Mouse (Mus musculus) inflammation-experienced regulatory T-cells (primary cell): Measurements from ENCODE around the gene Ttc16. TPM values are rescaled to one million over a fixed set of nuclear protein-coding genes. Genes with fewer than 3 reads are reported as not detected.

Experiments used
- polyA plus RNA-seq, 2 experiments: library from polyadenylated mRNA; unstranded; fragments of 100-300 nt; shearing (Covaris generic); gene quantifications; one replicate each; pipeline ENCODE4 v1.2.1; 2017

The Ttc16 gene
- polyA plus RNA-seq, result 1 to 10 TPM in 1 of 2 experiments, under 1 TPM in 1; 0.67 to 1.6 TPM

GRCm38 (mm10) chr2:32775359-32776074, at the start of gene Ttc16, which contains the start of gene Ptrh1:
TSS of gene Ttc16 (minus strand) at chr2:32775633.
TSS of gene Ptrh1 (plus strand) at chr2:32775786.

GRCm38 (mm10) chr2:32784048-32784681, 8.7 kb upstream of the Ttc16 start, which contains the start of gene Cfap157:
TSS of gene Cfap157 (minus strand) at chr2:32784428.

DNA sequence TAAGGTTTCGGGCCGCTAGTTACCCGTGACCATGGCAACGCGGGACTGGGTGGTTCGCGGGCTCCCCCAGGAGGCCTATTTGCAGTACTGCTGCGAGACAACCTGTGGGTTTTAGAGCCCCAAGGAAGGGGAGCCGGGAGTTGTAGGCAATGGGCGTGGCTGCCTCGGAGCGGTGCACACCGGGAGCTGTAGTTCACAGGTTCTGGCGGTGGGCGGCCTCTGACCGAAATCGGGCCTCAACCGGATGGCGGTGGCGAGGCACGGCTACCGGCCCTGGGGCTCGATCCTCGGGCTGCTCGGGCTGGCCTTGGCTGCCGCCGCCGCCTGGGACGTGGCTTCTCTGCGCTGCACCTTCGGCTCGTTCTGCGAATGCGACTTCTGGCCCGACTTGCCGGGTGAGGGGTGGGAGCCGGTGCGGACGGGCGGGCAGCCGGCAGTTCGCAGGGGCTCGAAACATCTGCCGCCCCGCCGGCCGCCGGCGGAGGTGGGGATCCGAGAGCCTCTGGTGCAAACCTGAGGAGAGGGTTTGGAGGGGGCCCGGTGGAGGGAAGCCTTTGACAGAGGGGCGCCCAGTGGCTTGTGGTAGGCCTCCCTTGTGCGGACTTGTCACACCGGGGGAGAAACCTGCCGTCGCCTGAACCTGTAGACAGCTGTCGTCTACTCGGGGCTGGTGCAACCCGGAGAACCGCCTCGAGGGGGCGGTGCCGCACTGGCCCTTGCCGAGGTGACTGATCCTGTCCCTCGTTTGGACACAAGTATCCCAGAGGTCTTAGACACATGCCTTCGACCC, 18.2 kb downstream of the Ttc16 start, which contains the start of gene Tor2a:
Gene Tor2a, plus strand, starts transcription at position 179 of the 790 bp plus-strand sequence.

GRCm38 (mm10) chr2:32740916-32741272, 34.5 kb downstream of the Ttc16 start, which contains the start of gene 6330409D20Rik:
TSS of gene 6330409D20Rik (minus strand) at chr2:32741016.

GRCm38 (mm10) chr2:32720681-32721229, 54.7 kb downstream of the Ttc16 start, which contains the start of gene Sh2d3c:
TSS of gene Sh2d3c (plus strand) at chr2:32721055.

GRCm38 (mm10) chr2:32712934-32713817, 62.3 kb downstream of the Ttc16 start, which contains the start of gene Cdk9:
TSS of gene Cdk9 (minus strand) at chr2:32713076.

Other genes starting within 250 kb of the Ttc16 start
- 100 to 1,000 TPM; 112 to 232 TPM for gene Fam102a, start 240.3 kb downstream of the Ttc16 start, polyA plus RNA-seq
- 100 to 1,000 TPM in 1 of 2 experiments, 10 to 100 TPM in 1; 73.9 to 113 TPM for gene Dpm2, start 204.8 kb downstream of the Ttc16 start, polyA plus RNA-seq
- gene Pip5kl1, start 200.8 kb downstream of the Ttc16 start, polyA plus RNA-seq, result 1 to 10 TPM in 1 of 2 experiments, under 1 TPM in 1; 0.27 to 1.9 TPM
- gene 9430097D07Rik, start 199.9 kb downstream of the Ttc16 start, polyA plus RNA-seq, result under 1 TPM in 1 of 2 experiments, not detected in 1; 0.94 TPM
- 10 to 100 TPM; 32.7 to 45.6 TPM for gene St6galnac4, start 188.5 kb downstream of the Ttc16 start, polyA plus RNA-seq
- 1 to 10 TPM; 1.8 to 7.4 TPM for gene St6galnac6, start 175.9 kb downstream of the Ttc16 start, polyA plus RNA-seq
- gene Ak1, start 153.9 kb downstream of the Ttc16 start, polyA plus RNA-seq, result 1 to 10 TPM in 1 of 2 experiments, under 1 TPM in 1; 0.07 to 1.8 TPM
- 1 to 10 TPM in 1 of 2 experiments, under 1 TPM in 1; 0.47 to 1.7 TPM for gene Eng, start 129.0 kb downstream of the Ttc16 start, polyA plus RNA-seq
- gene Fpgs, start 71.5 kb downstream of the Ttc16 start, polyA plus RNA-seq, result 10 to 100 TPM; 15.5 to 28.8 TPM
- gene Cdk9, start 62.6 kb downstream of the Ttc16 start, polyA plus RNA-seq, result 100 to 1,000 TPM; 176 to 212 TPM
- gene Sh2d3c, start 54.6 kb downstream of the Ttc16 start, polyA plus RNA-seq, result 100 to 1,000 TPM in 1 of 2 experiments, 10 to 100 TPM in 1; 96.9 to 133 TPM
- gene 6330409D20Rik, start 34.6 kb downstream of the Ttc16 start, polyA plus RNA-seq, result under 1 TPM; 0.42 to 0.47 TPM
- gene Tor2a, start 18.4 kb downstream of the Ttc16 start, polyA plus RNA-seq, result 10 to 100 TPM; 75.2 to 81.8 TPM
- gene Ptrh1, start 153 bp upstream of the Ttc16 start, polyA plus RNA-seq, result 1 to 10 TPM; 3.4 to 5.0 TPM
- gene Cfap157, start 8.8 kb upstream of the Ttc16 start, polyA plus RNA-seq, result 1 to 10 TPM in 1 of 2 experiments, under 1 TPM in 1; 0.61 to 1.2 TPM
- 10 to 100 TPM in 1 of 2 experiments, 1 to 10 TPM in 1; 8.7 to 12.4 TPM for gene Stxbp1, start 71.6 kb upstream of the Ttc16 start, polyA plus RNA-seq
- 1 to 10 TPM; 4.2 to 9.5 TPM for gene Fam129b, start 100.5 kb upstream of the Ttc16 start, polyA plus RNA-seq
- gene Rpl12, start 185.9 kb upstream of the Ttc16 start, polyA plus RNA-seq, result 10 to 100 TPM; 33.3 to 41.2 TPM
- 10 to 100 TPM in 1 of 2 experiments, 1 to 10 TPM in 1; 8.0 to 17.7 TPM for gene Lrsam1, start 186.0 kb upstream of the Ttc16 start, polyA plus RNA-seq
- 10 to 100 TPM in 1 of 2 experiments, 1 to 10 TPM in 1; 9.0 to 13.6 TPM for gene Slc2a8, start 206.4 kb upstream of the Ttc16 start, polyA plus RNA-seq